Mouse (Mus musculus): Measurements from ENCODE around the gene Mob3a.

The Mob3a gene

DNA sequence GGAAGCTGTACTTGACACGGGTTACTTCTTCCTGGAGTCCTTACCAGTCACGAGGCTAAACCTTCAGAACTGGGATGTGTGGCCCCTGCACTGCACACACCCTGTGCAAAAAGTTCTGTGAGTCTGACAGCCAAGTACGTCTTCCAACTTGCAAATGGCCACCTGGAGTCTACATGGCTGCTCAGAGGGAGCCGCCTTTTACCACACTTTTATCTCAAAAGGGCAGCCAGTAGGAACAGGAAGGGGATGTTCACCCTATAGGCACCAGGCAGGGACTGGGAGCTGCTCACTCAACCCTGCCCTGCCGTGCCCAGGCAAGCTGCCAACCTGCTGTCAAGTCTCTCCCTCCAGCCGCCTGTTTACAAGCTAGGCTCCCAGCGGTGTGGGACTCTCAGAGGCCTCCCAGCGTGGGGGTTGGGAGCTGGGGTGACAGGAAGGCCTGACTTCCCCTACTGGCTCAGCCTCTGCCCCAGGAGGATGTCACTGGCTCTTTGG, 23.8 kb downstream of the Mob3a start, which contains the start of gene Mknk2:
TSS of gene Mknk2 (minus strand) at position 171 of the 495 bp plus-strand sequence.
- peak; percentile 91 for DNase-seq (ENCODE audit: low spot score)

DNA sequence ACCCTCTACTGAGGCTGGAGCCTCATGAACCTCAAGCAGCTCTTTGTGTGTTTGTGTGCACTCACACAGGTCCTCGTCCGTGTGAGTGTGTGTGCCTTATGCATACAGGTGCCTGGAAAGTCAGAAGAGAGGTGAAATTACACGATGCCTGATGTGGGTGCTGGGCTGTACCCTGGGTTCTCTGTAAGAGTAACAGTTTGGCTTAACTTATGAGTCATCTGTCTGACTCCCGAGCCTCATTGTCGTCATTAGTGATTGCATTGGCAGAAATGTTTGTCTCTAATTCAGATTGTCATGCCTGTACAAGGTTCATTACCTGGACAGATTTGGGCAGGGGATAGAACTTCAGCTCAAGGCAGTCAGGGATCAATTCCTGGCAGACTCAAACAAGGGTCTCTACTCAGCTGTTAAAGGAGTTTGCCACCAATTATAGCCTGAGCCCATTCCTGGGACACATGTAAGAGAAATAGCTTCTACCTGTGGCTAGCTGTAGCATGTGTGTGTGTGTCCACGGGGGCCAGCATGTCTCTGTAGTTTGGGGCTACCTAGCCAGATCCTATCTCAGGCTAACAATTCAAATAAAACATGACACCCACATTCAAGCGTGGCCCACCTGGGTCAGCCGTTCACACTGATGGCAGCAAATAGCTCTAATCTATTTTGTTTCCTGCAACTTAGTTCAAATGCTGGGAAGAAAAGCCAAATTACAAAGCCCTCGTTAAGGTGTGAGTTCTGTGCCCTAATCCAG, 24.5 kb downstream of the Mob3a start:
- DNase-seq (ENCODE audit: low spot score), result no peak

DNA sequence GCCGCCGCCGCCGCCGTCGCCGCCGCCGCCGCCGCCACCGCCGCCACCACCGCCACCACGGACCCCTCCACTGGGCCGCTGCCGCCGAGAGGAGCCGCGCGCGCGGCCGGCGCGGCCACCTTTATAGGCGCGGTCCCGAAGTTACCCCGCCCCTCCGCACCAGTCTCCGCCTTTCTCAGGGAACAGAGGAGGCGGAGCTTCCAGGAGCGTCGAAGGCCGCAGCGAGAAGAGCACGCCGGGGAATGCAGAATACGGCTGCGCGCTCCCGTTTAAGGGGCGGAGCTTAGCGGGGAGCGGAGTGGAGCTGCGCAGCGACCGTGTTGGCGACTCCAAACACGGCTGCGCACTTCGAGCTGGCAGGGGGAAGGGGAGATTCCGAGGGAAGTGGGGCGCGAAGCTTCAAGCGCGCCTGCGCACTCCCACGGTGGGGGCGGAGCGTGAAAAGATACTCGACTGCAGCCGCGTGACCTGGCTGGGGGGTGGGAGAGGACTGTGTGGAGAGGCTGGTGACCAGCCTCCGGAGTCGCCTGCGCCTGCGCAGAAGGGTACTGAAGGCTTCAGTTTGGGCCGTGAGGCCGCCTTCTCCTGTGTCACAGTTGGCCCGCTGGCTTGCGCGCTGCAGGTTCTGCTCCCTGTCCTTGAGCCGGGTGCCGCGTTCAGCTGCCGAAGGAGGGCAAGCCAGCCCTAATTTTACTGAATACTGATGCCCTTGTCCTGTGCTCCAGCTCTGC, 25.4 kb downstream of the Mob3a start:
- peak; percentile 99 for DNase-seq (ENCODE audit: low spot score)

DNA sequence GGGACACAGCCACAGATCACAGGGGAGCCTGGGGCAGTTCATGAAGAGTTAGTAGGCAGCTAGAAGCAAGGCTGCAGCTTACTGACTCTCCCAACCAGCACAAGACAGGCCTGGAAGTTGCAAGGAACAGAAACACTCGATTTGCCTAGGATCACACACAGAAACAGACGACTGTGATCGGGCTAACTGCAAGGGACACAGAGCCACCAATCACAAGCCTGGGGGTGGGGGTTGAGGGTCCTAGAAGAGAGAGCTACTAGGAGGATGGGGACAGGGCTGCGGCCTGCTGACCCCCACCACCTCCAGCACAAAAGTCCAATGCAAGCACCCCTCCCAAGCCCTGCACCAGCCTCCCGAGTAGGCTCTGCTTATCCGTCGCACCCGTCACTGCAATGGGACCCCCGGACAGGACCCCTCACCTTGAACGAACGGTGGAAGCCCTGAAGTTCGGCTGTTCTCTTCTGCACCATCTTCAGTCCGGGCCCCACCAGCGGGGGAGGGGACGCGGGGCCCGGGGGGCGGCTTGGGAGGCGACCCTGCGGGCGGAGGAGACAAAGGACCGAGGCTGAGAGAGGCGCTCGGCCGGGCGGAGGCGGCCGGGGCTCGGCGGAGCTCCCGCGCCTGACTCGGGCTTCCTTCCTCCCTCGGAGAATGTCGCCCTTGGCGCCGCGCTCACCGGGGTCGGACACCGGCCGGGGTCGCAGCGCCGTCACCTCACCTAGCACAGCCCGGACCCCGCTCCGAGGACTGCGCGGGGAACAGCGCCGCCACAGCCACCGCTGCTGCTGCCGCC, 26.2 kb downstream of the Mob3a start:
- DNase-seq (ENCODE audit: low spot score), result no peak

DNA sequence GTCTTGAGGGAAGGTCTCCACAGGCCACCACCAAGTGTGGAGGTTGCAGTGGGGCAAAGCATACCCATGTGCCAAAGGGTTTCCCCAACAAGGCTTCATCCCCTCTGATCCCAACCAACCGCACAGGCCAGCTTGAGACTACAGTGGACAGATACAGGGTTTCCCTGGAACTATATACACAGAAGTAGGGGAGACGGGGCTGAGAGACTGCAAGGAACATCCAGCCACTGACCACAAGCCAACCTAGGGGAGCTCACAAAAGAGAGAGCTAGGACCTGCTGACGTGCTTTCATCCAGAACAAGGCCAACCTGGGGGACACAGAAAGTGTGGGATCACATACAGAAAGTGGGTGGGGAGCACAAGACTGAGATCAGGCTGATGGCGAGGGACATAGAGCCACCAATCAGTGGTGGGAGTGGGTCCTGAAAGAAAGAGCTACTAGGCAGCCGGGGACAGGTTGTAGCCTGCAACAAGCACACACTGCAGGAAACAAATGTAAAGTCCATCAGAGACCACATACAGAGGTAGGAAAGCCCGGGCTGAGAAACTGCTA, 26.8 kb downstream of the Mob3a start:
- DNase-seq (ENCODE audit: low spot score), result no peak

DNA sequence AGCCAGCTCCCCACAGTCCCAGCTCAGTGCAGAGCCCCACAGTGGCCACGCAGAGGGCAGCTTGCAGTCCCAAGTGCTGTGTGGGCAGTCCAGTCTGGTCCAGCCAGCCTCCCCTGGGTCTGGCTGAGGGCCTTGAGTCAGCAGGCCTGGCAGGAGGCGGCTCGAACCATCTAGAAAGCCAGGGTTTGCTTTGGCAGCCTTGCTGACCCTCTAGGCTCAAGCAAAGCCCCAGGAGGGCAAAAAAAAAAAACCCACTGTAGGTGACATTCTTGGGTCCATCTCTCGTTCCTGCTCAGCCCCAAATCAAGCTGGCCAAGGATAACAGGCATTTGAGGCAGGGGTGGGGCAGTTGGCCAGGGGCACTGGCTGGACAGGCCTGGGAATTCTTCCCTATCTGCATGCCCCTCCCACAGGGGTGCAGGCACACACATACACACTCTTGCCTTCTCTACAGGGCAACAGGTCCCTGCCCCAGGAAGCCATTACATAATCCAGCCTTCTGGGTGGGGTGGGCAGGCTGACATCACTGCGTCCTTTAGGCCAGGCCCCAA, 27.5 kb downstream of the Mob3a start:
- no peak for DNase-seq (ENCODE audit: low spot score)

DNA sequence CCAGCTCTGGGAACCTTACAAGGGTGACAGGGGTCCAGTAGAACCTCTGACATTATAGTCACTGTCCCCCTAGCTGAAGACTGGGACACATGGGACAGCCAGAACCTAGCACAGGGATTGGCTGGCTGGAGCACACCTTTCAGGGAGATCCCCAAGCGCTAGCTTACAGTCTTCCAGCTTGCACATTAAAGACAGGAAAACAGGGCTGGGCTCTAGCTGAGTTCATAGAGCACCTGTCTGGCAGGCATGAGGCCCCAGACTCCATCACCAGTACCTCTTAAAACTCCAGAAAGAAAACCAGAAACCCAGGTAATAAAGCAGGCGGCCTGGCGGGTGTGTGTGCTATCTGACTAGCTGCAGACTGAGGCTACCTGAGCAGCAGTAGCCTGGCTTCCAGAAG, 28.1 kb downstream of the Mob3a start:
- no peak for DNase-seq (ENCODE audit: low spot score)

DNA sequence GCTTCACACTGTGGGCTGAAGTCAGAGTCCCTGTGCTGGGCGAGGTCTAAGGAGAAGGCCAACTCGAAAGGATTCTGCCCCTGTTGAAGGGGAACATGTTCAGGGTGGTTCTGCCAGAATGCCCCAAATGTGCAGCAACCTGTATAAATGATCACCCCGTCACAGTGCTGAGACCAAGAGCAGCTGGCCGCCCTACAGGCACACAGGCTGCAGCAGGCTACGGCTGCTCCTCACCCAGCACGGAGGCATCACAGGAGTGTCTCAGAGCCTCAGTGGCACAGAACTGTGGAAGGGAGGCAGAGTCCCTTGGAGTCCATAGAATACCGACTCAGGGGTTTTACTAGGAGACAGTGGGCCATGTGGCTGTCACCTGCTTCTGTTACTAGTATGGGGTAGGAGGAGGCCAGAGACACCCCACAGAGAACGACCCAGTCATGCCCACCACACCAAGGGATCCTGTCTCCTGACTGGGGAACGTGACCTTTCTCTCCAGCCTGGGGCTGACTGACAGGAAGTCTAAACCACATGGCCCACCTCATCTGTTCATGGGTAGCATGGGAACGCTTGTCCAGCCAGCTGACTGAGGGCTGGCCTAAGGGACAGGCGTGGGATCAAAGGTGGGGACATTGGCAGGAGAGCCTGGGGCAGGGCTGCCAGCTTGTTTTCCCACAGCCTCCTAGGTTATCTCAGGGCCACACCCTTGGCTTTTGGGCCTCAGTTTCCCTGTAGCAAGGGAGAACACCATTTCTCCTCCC, 29.7 kb downstream of the Mob3a start:
- no peak for DNase-seq (ENCODE audit: low spot score)

DNA sequence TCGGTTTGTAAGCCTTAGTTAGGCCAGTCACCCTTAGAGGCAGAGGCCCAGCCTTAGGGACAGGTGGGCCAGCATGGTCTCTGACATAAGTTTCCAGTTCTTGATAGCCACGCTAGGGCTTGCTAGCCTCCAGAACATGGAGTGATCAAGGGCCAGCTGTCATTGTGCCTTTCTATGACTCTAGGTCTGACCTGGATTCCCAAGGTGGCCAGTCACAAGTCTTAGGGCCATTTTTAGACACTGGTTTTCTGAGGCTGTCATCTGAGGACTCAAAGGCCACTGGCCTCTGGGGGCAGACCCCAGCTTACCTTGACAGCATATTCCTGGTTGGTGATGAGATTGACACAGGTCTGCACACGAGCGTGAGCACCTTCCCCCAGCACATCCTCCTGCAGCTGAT, 30.5 kb downstream of the Mob3a start:
- DNase-seq (ENCODE audit: low spot score), result no peak

DNA sequence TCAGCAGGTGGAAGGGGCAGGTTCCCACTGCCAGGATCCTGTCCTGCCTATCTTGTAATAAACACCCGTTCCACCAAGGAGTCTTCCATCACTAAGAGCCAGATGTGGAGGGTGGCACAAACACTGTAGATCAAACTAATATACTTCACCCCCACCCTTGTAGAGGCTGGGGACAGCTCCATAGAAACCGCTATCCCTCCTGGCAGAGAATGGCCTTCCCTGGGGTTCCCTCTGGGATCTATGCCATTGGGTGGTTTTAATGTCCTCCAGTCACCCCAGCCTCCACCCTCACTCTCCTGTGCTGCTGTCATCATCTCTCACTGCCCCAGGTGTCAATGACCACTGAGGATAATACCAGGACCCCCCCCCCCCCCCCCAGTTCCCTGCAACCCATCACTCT, 31.2 kb downstream of the Mob3a start:
- no peak for DNase-seq (ENCODE audit: low spot score)

DNA sequence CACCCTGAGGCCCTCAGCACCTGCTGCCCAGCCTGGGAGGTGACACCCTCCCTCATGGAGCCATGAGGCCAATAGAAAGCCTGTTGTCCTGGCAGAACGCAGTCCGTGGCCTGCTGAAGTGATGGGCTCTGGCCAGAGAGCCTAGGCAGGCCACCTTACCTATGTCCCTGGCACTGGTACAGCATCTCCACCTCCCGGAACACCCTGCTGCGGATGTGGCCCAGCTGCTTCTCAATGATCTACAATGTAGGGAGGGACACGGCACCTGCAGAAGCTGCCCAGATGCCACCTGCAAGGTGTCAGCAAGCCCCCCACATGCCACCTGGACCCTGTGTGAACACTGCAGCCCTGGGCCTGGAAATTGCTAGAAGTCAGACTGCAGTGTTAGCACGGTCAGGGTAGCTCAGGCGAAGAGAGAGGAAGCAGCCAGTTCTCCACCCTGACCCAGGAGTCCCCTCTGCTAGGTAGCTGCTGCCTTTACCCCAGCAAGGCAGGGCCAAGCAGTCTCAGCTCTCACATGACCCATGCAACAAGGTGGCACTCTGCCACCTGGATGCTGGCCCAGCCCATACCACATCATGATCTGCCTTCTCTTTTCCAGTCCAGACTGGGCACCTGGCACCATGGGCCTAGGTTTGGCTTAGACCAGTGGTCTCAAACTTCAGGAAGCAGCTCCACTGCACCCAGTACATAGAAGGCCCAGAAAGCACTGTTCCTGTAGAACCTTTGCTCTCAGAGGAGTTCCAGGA, 31.9 kb downstream of the Mob3a start:
- no peak for DNase-seq (ENCODE audit: low spot score)

DNA sequence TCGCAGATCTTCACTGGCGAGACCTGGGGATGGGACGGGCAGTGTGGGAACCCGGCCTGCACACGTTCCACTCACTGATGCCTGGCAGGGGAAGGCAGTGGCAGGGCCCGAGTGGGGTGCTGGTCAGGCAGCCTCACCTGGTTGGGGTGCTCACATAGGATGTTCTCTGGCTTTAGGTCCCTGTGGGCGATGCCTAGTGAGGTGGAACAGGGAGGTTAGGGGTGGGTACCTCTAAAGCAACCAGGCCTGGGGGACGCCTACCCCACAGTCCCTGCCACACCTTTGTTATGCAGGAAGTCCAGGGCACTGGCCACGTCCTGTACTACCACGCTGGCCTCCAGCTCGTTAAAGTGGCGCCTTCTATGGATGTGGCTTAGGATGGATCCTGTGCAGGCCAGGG, 32.8 kb downstream of the Mob3a start:
- no peak for DNase-seq (ENCODE audit: low spot score)

DNA sequence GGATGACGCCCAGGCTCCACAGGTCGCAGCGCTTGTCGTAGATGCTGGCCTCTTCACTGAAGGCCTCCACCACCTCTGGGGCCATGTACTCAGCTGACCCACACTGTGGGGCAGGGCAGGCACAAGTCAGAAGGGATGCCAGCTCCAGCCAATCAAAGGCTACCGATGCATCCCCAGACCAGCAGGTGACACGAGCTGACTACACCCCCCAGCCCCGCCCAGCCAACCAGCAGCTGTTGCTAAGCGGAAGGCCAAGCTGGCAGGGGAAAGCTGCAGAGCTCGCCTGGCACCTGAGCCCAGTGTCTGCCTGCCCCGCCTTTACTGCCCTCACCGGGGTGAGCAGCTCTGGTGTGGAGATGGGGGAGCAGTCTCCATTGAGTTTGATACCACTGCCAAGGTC, 33.2 kb downstream of the Mob3a start:
- no peak for DNase-seq (ENCODE audit: low spot score)

DNA sequence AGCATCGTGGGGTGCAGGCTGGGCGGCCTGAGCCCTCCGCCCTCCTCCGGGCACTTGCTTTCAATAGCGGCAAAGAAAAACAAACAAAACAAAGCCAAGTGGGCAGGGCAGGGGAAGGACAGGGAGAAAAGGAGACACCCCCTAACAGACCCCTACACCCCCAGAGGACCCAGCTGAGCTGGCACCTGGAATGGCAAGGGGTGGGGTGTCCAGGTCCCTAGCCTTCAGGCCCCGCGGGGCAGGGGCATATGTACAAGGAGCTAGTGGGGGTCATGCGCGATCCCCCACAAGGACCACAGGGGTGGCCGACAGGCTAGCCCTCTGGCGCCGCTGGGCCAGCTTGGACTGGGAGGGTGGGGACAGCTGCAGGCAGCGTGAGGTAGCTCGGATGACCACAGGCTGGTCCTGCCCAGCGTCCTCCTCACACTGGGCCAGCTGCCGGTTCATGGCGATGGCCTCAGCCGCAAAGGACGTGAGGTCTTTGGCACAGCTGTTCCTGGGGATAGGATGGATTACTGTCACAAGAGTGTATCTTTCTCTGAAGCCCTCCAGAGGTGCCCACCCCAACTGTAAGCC, 34.9 kb downstream of the Mob3a start:
- no peak for DNase-seq (ENCODE audit: low spot score)

DNA sequence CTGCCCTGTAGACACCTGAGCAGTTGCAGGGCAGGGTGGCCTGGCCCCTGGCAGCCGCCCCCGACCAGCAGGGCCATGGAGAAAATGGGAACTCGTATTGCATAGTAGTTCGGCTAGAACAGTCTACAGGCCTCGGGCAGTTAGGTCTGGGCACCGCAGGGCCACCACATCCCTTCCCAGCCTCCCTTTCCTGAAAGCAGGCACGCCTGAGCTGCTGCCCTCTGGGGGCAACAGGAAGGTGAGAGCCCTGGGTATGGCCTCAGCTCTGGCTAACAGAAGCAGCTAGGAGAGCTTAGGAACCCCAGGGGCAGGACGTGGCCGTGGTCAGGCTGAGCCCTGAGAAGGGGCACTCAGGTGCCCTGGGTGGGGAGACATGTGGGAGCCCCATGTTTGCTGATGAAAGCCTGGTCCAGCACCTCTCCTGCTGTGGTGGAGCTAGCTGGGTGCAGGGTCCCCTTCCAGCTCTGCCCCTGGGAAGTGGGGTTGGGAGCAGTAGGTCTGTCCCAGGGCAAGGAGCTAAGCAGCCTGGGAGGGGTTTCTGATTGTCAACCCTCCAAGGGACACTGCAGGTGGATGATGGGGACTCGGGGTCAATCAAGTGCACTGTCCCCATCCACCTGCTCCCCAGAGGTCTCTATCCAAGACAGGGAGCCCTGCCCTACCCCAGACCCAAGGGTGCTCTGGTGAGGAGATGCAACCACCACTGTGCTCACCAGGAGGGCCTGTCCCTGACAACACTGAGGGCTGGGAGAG, 35.6 kb downstream of the Mob3a start:
- DNase-seq (ENCODE audit: low spot score), result no peak

DNA sequence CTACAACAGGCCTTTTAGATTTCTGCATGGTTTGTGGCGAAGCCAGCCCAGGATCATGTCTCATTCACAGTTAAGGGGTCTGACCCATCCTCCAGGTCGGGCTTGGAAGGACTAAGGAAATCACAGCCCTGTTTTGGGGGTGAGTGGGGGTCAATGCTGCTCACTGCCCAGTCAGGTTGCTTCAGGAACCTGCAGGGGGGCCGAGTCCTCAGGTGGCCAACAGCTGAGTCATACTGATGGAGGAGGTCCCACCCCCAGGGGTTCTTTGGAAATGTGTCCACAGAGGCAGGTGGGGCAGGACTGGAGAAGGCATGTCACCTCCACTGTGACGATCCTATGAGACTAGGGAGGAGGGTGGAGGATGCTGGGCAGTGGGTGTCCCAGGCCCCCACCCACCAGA, 36.3 kb downstream of the Mob3a start:
- DNase-seq (ENCODE audit: low spot score), result no peak

DNA sequence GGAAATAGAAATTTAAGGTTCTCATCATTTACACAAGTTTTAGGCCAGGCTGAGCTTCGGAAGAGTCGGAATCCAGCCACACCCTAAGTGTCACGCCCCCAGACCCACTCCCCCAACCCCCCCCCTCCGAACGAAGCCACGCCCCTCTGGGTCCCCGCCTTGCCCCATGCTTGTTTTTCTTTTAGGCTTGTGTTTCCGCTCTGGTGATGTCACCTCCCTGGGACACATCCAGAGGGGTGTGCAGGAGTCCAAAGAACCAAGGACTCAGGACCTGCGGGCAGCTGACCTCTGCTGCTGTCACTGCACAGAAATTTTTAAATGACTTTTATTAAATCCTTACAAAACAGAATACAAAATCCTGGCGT, 36.8 kb downstream of the Mob3a start:
- DNase-seq (ENCODE audit: low spot score), result no peak

DNA sequence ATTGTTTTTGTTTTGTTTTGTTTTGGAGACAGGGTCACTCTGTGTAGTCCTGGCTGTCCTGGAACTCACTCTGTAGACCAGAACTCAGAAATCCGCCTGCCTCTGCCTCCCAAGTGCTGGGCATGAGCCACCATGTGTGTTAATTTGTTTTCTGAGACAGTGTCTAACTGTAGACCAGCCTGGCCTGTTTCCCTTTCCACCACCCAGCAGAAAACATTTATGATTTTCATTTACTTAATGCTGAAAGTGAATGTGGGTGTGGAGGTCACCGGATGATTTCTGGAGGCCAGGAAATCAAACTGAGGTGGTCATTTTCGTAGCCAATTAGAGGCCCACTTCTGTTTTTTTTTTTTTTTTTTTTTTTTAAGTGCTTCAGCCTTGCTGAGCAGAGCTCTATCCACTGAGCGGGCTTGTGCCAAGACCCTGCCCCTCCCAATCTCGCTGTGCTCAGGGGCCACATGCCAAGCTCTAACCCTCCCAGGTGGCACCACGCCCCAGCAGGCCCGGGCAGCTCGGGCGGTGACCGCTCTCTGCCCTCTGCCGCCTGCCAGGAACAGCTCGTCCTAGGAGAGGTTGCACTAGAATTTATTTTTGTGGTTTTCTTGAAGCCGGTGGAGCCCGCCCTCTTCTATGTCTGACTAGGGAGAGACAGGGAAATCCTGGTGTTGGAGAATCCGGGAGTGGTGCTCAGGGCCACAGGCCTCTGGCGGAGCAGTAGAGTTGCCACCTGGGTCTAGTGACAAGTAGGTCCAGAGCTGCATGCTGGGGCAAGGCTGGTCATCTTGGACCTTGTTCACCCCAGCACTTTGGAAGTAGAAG, 37.4 kb downstream of the Mob3a start:
- DNase-seq (ENCODE audit: low spot score), result peak; percentile 62

Measured in urinary bladder, postnatal 10 days (tissue).